Mouse (Mus musculus): Measurements from ENCODE around the gene Ogfrl1.

- TF ChIP-seq EP300 (optimal IDR thresholded peaks at IDR 0.05): no peak
- TF ChIP-seq CTCF (IDR thresholded peaks at IDR 0.05; ENCODE audit: low read depth): no peak
These were observed 32.0 kb downstream of the Ogfrl1 start for GRCm38 (mm10) chr1:23365614-23366013.

All from stomach, postnatal 0 days (tissue).